Mouse (Mus musculus): ENCODE data around the gene Lrrc20.
"Not testable (repeated sequence)": the region's sequence is repeated elsewhere in the genome, so short reads cannot be mapped to it uniquely, and the experiment has no call there.

Gene Lrrc20

GRCm38 (mm10) chr10:61475594-61476439 is at the start of gene Lrrc20:
TSS of gene Lrrc20 (plus strand) at chr10:61475801.
- peak; percentile 94 for DNase-seq

DNA sequence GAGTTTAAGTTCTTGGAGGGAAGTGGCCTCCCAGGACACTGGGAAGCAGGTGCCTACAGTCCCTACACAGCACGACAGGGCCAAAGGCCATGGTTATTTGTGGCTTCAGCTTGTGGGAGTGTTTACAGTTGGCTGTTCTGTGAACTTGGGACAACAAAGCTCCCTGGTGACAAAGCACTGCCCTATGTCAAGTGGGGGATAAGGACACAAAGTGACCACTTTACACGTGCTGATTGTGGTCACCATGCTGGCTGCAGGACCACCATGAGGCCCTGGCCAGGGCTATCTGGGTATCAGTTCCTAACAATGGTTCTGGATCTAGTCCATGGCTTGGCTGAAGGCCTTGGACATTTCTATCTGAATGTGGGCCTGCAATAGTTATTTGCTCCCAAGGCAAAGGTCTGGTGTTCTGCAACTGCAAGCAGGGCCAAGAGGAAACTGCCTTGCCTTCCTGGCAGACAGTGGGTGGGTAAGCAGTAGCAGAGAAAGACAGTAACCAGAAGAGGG is 49.3 kb upstream of the Lrrc20 start:
- no peak for DNase-seq

DNA sequence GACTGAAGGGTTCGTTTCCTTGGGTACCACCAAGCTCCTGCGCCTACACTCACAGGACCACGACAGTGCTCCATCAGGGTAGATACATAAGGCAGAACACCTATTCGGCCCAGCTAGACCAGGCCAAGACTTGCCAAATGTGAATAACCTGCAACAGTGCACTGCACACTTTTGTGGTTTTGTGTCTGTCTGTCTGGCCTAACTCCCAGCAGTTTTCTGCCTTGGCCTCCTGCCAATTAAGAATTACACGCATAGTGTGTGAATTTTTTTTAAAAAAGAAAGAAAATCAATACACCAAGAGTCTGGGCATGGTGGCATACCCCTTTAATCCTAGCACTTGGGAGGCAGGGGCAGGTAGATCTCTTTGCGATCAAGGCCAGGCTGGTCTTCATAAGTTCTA is 47.6 kb upstream of the Lrrc20 start:
- DNase-seq = no peak

DNA sequence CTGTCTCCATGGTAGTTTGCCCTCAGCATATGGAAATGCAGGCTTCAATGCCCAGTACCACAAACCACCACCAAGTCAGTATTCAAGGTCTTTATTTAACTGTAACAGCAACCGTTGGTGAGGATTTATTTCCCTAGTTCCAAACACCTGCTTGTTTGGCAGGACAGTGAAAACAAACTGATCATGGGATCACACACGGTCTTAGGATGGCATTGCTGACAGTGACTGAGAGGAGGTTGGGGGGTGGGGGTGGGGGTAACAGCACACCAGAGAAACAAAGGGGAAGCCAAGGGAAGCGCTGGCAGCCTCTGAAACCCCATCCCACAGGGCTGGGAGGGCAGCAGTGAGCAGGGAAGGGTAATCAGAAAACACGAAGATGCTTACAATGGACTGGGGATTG is 47.2 kb upstream of the Lrrc20 start:
- DNase-seq = no peak

GRCm38 (mm10) chr10:61429043-61429442 is 46.6 kb upstream of the Lrrc20 start:
- DNase-seq = no peak

DNA sequence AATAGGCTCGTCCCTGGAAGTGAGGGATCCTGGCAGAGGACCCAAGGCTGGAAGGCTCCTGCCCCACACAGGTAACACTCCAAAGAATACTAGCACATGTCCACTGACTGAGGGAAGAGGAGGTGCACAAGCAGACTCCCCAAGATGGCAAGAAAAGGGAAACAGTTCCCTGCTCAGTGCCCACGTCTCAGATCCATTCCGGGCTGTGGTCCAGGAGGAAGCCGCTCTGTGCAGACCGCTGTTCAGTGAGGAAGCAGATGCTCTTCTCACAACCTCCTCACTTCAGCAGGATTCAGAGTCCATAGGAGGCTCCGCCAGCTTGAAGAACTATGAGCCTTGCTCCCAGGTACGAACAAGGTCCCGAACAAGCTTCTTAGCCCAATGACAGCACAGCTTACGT is 44.2 kb upstream of the Lrrc20 start:
- no peak for DNase-seq

- DNase-seq = no peak
These were observed 35.3 kb upstream of the Lrrc20 start for GRCm38 (mm10) chr10:61440202-61440800.

DNA sequence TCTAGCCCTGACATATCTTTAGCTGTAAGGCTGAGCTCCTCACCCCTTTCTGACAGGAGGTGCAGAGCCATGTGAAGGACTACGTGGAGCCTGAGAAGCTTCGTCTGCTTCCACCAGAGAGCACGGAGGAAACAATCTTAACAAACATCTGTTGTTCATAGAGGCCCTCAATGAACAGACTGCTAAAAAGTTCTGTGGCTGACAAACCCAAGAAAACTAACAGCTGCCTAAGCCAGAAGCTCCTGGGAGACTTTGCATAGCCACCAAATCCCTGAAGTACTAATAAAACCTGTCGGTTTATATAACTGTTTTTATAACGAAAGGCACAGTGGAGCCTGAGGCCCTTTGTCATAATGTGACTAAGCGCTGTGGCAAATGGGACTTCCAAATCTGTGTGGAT is 32.1 kb upstream of the Lrrc20 start:
- no peak for DNase-seq

DNA sequence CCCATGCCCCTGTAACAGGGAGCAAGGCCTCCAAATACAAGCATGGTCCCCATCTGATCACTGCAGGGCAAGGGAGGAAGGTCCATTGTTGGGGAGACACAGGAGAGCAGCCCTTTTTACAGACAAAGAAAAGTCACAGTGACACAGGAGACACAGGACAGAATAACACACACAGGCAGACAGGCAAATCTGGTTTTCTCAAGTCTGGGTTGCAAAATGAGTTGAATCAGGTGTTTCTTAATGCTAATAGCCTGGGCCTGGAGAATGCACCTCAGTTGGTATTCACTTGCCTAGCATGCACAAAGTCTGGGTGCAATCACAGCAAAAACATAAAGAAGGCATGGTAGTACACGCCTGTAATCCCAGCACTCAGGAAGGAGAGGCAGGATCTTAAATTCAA is 31.7 kb upstream of the Lrrc20 start:
- no peak for DNase-seq

DNA sequence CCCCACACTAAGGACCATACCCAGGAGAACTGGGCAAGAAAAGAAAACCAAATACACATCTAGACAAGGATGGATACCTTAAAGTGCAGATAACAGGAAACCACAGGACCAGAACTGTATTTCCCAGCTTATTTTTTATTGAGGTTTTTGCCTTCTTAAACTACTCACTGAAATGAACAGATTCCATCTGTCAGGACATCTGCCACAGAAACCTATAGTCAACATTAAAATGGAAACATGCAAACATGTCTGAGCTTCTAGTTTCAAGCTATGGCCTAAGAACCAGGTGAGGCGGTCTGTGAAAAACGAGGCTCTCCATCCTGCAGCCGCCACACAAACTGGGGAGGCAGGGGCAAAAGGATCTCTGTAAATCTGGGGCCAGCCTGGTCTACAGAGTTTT is 30.6 kb upstream of the Lrrc20 start:
- no peak for DNase-seq

GRCm38 (mm10) chr10:61447581-61448353 is 27.8 kb upstream of the Lrrc20 start:
- DNase-seq = no peak

- DNase-seq = no peak
These were observed 26.8 kb upstream of the Lrrc20 start for GRCm38 (mm10) chr10:61448834-61449233.

- no peak for DNase-seq
These were observed 24.1 kb upstream of the Lrrc20 start for GRCm38 (mm10) chr10:61451463-61451930.

DNA sequence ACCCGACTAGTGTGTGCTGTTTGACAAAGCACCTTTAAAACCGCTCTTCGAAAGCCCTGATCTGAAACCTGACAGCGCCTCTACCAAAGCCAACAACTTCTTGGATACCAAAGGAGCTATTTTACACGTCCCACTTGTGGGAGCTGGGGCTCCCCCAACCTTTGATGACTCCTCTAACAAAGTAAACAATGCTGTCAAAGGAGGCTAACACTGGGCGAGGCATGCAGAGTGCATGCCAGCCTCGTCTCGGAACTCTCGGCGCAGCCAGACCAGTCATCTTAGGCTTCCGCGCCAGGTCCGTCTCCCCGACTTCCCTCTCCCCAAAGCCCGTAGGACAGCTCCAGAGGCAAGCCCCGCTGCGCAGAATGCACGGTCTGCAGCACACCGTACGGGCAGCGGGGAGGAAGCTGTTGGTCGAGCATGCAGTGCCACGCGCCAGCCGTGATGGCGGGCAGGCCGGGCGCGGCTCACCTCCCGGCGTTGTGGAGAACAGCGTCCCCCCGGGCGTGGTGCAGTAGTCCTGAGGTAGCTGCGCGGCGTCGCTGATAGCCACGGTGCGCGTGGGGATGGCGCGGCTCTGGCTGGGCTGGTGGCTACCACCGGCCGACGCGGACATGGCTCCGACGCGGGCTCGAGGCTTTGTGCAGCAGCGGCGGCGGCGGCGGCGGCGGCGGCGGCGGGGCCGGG is 23.5 kb upstream of the Lrrc20 start:
- DNase-seq = peak; percentile 53

DNA sequence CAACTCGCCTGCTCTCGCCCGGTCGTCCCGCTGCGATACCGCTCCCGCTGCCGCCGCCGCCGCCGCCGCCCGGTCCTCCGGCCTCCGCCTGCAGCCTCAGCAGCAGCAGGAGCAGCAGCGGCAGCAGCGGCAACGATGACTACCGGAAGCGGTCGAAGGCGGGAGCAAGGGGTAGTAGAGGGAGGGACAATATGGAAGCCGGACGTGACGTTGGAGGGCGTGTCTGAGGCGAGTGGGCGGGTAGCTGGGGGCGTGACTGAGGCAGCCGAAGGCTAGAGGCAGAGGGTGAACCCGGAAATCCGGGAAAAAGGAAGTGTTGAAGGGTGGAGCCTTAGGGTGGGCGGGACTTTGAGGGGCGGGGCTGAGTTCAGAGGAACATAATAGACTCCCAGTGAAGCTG is 23.0 kb upstream of the Lrrc20 start, which contains the start of gene Eif4ebp2:
TSS of gene Eif4ebp2 (minus strand) at position 17 of the 400 bp plus-strand sequence.
- peak; percentile 98 for DNase-seq

DNA sequence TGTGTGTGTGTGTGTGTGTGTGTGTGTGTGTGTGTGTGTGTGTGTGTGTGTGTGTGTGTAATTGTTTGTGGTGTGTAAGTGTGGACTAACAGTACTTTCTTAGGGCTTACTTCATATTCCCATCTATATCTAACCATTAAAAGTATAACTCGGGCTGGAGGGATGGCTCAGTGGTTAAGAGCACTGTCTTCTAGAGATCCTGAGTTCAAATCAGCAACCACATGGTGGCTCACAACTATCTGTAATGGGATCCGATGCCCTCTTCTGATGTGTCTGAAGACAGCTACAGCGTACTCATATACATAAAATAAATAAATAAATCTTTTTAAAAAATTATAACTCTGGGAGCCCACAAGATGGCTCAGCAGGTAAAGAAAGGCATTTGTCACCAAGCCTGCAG is 22.4 kb upstream of the Lrrc20 start:
- not testable (repeated sequence) for DNase-seq

GRCm38 (mm10) chr10:61457182-61457581 is 18.4 kb upstream of the Lrrc20 start:
- DNase-seq = no peak

GRCm38 (mm10) chr10:61465009-61465408 is 10.6 kb upstream of the Lrrc20 start:
- no peak for DNase-seq

- DNase-seq = no peak
These were observed 9.4 kb upstream of the Lrrc20 start for GRCm38 (mm10) chr10:61466242-61466641.

DNA sequence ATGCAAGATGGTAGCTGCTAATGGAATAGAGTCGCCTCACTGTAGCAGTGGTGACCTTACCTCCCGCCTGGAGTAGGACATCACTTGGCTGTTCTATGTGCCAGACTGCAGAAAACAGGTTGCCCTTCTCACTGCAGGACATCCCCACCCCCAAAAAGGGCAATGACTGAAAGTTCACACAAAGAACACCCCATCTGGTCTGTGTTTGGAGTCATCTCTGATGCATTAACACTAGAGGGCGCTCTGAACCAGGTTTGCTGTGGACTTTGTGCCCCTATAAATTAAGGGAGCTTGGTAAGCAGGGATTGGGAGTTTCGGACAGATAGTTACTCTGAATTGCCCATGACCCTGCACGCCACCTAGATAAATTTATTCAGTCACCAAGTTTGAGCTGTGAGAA is 8.7 kb upstream of the Lrrc20 start:
- no peak for DNase-seq

GRCm38 (mm10) chr10:61468900-61469299 is 6.7 kb upstream of the Lrrc20 start:
- no peak for DNase-seq

- no peak for DNase-seq
These were observed 2.0 kb upstream of the Lrrc20 start for GRCm38 (mm10) chr10:61473640-61474039.

- DNase-seq = no peak
These were observed 1.3 kb upstream of the Lrrc20 start for GRCm38 (mm10) chr10:61474344-61474743.

Measured in cerebellum, adult 8-10 months (tissue).